Mouse (Mus musculus) kidney, postnatal 14 days (tissue): ENCODE results near the gene March6.

Experiments used
- DNase-seq: peaks from one replicate; pipeline ENCODE4 v3.0.0; 2022; ENCODE audit warnings: mixed read lengths

Gene March6

DNA sequence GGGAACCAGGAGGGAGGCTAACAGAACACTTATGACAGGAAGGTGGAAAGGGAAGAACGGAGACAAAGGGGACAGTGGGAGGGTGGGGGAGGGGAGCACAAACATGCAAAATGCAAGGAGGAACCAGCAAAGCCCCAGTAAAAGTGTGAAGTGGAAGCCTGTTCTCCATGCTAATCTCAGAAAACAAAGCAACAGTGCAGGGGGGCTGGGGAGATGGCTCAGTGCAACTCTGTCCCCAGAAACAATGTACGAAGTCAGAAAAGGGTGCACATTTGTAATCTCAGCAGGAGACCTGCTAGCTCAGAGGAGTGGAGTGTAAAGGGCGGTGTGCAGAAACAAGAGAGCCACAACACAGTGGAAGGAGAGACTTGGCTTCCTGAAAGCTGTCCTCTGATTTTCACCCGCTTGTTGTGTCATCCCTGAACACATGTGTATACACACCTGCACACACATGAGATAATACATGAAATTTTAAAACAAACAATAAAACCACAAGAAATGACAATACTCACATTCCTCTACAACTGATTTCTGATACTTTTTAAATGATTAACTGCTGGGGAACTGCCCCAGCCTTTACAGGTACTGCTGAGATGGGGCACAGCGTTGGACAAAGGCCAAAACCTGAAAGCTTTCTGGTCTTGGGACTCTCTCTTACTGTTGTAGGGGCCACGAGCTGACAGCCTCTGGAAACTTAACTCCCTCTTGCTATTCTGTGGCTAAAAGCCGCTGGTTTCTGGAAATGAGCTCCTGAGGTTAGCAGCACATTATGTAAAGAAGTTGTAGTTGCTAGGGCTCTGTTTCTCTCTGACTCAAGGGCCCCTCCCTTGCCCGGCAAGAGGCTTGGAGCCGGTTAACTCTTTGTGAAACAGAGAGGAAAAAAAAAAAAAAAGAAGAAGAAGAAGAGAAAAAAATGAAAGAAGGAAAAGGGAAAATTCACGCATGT lies 11.4 kb upstream of the March6 start:
- peak; percentile 69 for DNase-seq

DNA sequence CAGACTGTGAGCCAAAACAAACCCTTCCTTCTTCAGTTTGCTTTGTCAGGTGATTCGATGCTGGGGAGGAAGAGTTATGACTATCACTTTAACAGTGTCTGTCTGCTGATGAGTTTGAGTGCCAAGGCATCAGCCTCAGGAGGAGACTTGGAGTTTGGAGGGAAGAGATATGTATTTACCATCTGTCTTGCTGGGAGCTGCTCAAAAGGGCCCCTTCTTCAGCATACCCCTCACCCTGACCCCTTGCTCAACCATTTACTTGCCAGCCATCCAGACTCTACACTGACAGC lies 9.6 kb upstream of the March6 start:
- DNase-seq, result no peak

DNA sequence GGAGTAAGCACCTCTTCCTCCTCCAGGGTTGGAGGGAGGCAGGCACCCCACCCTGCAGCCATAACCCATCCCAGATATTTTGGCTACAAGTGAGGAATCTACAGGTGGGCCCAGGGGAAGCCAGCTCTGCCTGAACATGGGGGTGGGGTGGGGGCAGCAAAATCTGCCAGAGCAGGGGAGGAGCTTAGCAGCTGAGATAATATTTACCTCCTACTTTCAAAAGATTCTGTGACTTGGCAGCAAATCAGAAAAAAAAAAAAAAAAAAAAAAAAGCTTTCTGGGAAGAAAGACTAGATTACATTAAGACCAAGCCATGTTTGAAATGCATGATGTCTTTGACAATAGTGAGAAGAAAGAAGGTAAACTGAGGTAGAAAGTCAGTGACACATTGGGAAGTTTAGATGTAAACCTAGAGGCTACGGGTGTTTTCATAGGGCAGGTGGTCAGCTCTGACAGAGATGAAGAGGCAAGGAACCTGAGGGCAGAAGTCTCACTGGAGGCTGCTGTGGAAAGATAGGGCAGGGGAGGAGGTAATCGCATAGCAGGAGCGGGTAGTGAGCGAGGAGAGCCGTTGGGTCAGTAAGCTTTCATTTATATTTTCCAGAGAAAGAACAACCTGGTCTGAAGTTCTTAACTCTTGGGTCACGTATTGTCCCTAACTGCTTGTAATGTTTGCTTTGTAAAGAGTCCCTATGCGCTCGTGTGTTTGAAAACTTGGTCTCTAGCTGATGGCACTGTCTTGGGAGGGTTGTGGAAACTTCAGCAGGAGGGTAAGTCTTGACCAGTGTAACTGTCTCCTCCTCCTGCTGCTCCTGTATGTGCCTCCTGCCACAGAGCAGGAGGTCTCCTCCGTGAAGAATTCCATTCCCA lies 9.0 kb upstream of the March6 start:
- peak; percentile 38 for DNase-seq

DNA sequence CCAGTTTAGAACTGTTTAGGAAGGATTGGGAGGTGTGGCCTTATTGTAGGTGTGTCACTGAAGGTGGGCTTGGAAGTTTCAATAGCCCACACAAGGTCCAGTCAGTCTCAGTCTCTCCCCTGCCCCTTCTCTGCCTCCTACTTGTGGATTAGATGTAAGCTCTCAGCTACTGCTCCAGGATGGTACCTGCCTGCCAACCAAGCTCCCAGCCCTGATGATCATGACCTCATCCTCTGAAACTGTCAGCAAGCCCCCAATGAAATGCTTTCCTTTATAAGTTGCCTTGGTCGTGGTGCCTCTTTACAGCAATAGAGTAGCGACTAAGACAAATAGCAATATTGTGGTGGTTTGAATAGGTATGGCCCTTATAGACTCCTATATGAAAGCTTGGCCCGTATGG lies 7.5 kb upstream of the March6 start:
- DNase-seq, result no peak

DNA sequence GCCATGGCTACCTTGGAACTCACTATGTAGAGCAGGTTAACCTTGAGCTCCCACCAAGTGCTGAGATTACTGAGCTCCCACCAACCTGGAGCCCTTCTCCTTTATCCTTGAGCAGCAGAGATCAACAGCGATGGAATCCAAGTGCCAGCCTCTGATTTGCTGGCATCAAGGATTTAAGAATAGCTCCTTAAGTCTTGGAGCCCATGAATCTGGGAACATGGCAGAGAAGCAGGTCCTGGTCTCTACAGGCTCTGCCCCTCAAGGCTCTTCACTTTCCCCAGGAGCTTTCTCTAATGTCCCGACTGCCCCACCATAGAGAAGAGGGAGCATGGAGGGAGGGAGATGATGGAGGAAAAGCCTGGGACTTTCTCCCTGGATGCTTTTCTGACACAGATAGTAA lies 6.9 kb upstream of the March6 start:
- DNase-seq, result no peak

DNA sequence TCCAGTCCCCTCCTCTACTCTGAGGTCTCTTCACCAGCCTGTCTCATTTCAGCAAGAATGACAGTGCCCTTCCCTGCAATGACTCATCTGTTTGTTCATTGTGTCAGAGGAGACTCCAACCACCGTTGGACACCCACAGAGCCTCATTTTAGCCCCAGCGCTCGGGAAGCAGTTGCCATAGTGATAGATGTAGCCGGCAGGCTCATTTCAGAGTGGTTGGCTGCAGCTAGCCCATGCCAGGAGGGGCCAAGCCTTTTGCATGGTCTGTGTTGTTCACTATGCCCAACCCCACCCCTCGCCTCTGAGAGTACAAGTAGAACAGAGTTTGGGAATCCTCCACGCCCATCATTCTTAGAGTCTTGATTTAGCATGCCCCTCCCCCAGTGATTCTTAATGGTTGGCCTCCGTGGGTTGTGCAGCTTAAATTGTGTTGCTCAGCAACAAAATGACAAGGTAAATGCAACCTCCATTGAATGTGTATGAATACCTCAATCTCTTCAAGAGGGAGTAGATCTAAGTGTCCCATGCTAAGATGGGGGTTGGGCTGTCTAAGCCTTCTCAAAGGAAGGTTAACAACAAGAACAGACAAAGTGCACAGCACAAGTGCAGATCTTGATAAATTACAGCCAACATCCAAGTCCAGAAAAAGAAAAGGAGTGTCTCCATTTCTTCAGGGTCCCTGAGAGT lies 5.3 kb upstream of the March6 start:
- DNase-seq, result no peak

DNA sequence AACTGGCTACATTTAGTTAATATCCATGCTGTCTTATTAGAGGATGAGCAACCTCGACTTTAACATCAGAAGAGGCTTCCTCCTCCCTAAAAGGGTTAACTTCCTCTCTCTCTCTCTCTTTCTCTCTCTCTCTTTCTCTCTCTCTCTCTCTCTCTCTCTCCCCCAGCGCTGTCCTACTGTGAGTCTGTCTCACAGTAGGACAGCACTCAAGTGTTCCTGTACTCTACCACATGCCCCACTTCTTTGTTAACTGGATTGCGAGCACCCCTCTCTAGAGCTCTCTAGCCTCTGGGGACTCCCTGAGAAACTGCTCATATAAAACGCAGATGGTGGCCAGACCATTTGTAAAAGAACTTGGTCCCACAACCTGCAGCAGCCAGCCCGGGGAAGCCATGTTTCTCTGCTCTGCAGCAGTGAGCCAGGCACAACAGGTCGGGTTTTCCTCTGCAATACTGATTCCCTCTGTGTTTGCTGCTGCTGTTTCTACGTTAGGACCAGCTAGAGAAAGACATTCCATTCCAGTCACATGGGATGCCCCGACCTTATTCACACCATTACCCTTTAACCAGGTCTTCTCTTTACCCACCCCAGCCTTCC lies 4.5 kb upstream of the March6 start:
- no peak for DNase-seq

DNA sequence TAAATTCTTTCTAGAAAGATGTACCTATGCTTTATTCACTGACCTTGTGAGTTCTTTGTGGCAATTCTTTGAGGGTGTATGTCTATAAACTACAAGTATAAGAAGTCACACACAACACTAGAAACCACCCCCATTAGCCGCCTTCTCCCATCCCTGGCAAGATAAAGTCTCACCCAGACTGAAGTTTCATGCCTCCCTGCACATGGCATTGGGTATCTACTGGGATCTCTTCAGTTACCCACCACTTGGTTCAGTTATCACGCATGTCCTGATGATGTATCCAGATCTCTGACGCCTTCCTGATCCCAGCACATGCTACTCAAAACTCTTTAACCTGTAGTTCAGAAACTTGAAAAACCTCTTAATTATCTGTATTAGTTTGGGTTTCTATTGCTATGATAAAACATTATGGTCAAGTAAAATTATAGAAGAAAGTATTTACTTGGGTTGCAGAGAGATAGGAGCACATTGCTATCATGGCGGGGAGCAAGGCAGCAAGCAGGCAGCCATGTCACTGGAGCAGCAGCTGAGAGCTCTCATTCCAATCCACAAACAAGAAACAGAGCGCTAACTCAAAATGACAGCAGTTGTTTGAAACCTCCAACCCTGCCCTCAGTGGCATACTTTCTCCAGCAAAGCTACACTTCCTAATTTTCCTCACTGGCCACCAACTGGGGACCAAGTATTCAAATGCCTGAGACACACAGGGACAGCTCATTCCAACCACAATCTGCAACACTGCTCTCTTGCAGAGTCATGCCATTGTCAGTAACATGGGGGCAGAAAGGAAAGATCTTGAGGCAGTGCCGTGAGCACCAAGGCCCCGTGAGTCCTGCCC lies 3.8 kb upstream of the March6 start:
- no peak for DNase-seq

DNA sequence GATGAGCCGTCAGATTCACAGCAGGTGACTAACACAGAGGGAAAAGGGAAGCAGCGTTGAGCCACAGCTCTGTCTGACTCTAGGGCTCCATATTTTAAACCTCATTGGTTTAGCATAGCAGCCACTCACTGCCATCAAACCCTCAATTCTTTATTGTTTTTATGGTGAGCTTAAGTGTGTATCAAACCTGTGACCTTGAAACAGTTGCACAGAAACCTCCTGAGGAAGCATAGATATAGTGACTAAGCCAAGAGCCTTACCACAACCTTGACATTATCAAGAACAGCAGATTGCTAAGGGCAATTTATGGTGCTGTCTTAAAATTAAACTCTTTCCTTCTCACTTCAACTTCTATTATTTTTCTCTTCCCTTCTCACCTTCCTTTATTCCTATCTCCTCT lies 2.7 kb upstream of the March6 start:
- no peak for DNase-seq

DNA sequence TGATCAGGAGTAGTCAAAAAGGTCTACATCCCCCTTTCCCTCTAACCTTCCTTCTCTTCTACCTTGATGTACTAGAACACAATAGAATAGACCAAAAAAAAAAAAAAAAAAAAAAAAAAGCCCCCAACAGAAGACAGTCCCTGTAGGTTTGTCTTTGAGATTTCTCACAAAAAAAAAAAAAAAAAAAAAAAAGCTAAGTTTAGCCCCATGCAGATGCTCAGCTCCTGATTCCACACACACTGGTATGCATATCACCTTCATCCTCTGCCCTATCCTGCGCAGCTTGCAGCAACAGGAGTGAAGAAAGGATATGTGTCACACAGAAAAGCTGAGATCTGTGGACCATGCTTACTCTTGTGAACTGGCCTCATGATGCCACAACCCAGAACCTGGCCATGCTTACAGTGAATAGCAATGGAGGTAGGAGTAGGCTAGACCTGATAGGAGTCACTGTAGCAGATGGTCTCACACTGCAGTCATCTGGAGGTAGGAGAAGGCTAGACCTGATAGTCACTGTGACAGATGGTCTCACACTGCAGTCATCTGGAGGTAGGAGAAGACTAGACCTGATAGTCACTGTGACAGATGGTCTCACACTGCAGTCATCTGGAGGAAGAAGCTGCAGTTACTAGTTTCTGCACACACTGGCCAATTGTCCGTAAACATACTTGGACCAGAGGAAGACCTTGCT lies 1.6 kb upstream of the March6 start:
- DNase-seq, result no peak

DNA sequence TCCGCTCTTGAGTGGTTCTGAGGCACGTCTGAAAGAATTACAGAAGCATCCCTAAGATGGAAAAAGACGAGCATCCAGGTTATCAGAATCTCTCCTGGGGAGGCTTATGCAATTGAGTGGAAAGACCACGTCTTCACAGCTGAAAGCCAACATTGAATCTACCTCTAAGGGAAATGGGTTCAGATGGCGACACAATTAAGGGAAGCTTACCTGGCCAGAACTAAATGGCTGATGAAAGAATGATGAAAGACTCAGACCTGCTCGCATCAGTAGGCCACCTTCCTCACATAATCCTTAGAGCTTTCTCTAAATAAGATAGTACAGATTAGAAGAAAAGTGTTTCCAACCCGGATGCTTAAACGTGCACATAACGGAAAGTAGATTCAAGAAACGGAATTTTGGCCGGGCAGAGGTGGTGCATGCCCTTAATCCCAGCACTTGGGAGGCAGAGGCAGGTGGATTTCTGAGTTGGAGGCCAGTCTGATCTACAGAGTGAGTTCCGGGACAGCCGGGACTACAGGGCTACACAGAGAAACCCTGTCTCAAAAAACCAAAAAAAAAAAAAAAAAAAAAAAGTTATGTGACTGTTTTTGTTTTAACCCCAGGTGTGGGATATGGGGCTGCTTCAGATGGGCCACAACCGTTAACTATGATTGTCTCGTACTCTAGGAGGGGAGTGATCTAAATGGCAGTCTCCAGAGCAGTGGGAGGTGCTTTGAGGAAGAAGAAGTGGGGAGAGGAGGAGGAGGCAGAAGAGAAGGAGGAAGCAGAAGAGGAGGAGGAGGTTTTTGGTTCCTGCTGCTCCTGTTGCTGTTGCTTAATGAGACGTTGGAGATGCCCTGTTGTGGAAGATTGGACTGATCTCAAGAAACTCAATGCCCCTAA lies 835 bp upstream of the March6 start:
- DNase-seq, result no peak

DNA sequence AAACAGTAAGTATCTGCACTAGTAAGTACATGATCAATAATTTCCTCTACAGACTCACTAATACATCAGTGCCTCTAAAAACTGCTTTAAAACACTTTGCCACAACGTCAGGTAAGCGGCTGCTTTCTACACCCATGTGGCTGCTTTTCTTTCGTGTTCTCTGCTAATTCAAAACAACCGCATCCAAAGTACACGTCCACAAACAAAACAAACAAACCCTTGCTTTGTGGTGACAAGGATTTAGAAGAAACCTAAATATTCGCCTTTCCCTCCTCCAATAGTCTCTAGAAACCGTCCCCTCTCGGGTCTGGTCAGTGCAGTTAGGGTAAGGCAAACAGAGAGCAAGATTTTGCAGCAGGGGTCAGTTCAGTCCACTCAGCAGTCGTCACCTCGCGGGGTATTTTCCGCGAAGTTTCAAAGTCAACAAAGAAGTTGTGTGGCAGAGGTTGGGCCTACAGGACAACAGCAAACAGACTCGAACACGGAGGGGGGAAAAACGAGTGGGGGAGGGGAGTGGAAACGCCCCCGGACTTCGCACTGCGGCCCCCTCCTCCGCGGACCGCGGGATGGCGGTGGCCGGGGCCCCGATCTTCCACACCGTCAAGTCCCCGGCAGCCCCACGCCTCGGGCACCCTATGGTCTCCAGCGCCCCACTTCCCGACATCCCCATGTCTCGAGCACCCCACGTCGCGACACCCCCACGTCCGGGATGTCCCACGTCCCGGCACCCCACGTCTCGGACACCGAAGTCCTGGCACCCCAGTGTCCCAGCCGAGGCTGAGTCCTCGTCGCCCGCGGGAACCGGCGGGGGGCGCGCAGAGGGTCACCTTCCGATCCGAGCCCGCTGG lies 818 bp downstream of the March6 start:
- peak; percentile 59 for DNase-seq

DNA sequence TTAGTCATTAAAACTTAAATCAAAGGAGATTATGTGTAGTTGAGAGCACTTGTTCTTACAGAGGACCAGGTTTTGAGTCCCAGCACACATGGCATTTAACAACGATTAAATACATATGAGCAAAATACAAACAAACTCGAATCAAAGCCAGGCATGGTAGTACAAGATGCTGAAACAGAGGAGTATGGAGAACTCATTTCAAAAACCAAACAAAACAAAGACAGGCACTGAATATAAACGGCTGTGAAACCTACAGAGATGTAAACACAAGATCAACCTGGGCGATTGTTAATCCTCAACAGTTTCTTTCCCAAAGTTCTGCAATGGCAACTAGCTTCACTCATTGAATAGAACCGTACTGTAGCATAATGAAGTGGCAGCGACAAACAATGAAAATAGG lies 1.8 kb downstream of the March6 start:
- DNase-seq, result no peak

DNA sequence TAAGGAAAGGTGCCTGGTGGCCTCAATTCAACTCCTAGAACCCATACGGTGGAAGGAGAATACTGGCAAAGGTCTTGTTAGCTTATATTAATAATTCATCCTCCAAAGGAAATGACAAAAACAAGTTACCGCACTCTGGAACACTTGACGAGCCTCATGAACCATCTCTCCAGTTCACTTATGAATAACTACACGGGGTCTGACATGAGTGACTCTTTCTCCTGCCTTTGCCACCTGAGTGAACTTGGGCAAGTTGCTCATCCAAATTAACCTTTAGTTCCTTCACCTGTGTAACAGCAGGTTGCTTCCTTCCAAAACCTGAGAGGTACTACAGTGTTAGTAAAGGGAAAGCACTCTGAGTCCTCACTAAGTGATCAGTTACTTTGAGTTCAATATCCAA lies 2.4 kb downstream of the March6 start:
- DNase-seq, result no peak

DNA sequence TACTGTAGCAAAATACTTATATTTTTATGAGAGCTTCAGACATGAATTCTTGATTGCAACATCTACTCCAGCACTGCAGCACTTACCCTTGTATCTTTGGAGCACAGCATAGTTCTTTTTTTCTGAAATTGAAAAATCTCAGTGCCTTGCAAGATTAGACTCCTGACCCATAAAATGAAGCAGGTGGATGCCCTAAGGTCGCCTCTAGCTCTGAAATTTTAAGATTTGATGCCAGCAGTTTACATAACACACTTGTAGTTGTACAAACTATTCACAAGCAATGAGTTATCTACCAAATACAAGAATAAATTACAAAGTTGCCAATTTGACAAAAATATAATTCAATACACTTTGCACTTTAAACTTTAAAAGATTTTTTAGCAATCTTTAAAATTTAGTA lies 4.4 kb downstream of the March6 start:
- no peak for DNase-seq

DNA sequence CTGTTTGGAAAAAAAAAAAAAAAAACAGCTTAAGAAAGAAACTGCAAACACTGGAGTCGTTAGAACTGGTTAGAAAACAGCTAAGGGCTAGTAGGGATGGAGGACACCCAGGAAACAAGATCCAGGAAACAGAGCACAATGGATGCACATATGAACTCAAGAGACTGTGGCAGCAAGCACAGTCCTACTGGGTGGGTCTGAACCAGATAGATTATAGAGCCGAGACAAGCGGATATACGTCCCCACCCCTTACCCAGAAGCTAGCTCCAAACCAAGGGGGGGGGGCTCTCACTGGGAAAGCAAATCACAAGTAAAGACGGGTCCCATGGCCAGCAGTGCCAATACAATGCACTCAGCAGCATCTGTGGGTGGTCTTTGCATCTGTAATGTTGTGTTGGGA lies 11.9 kb downstream of the March6 start:
- DNase-seq, result no peak

DNA sequence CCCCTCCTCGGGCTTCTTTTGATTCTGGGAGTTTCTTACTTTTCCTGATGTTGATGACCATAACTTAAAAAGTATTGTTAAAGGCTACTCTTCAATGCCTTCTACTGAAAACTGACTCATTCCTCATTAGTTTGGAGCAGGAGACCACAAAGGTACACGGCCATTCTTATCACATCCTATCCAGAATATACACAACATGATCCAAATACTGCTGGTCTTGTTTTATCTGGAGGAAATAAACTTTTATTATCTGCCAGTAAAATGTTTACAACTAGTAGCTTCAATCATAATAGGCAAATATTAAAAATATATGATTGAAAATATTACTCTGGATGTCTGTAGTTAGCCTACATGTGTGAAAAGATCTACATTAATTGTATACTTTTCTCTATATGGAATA lies 12.5 kb downstream of the March6 start:
- no peak for DNase-seq

DNA sequence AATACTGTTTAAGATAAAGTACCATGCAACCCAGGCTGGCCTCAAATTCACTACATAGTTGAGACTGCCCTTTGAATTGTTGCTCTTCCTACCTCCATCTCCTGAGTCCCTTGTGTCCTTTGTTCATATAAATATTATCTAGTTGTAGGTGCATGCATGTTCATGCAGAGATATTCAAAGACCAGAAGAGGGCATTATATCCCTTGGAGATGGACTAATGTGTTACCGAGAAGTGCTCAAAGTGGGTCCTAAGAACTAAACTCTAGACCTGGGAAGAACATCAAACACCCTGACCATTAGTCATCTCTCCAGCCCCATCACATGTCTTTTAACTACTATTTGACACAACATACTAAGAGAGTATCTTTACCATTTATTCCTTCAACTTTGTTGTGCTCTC lies 13.7 kb downstream of the March6 start:
- DNase-seq, result no peak

DNA sequence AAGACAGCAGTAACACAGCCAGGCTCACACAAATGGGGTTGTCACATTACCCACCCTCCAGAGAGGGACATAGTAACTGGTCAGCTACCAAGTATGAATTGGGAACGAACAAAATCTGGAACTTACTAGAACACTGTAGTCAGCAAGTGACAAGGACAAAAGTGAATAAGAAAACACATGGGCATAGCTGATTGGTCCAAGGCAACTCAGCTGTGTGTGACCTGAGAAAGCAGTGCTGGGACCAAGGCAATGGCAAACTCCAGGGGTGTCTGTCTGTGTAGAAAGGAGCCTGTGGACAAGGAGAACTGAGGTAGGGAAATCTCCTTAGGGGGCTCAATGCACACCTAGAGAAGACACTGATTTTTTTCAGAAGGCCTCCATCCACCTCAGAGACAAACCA lies 19.1 kb downstream of the March6 start:
- DNase-seq, result no peak

DNA sequence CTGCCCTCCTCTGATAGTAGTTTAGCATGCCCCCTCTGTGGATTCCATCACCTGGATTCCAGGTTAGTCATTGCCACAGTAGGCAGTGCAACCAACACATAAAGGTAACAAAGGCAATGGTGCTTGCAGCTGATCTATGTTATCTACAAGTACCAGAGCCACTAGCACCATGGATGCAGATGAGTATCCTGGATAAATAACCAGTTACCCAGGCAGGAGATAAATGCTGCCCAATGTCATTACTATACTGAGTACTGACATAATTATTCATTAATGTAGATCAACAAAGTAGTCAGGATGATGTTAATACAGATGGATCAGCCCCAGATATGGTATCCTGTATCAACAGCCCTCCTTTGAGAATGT lies 19.5 kb downstream of the March6 start:
- no peak for DNase-seq
